Mouse (Mus musculus) spleen, postnatal 4 days (tissue): ENCODE measurements around the gene Rasa4.
"Not testable (repeated sequence)": the region's sequence is repeated elsewhere in the genome, so short reads cannot be mapped to it uniquely, and the experiment has no call there.

Experiments
- DNase-seq, 2 experiments: peaks; one replicate each; pipeline ENCODE4 v3.0.0; 2022; ENCODE audit warnings: low spot score in 2 of 2

Rasa4 gene

DNA sequence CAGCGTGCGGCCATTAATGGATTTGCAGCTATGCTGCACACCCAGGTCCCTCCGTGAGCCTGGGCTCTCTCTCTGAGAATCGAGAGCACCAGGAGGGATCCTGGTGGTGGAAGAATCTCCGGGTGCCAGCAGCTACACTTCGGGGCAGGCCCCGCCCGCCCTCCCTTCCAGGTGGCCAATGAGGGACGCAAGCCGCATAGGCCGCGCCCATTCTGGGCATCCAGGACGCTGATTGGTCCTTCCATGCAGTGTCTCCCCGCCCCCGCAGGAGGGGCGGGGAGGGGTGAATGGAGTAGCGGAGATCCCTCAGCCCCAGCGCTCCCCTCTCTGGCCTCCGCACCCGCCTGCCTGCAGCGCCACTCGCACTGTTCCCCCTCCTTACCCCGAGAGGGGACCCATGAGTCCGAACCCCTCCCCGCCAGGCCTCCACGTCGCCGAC is at the start of gene Rasa4:
Rasa4 (plus strand) TSS at position 248 of the 439 bp plus-strand sequence.
- DNase-seq = peak; percentile 89 to 91

DNA sequence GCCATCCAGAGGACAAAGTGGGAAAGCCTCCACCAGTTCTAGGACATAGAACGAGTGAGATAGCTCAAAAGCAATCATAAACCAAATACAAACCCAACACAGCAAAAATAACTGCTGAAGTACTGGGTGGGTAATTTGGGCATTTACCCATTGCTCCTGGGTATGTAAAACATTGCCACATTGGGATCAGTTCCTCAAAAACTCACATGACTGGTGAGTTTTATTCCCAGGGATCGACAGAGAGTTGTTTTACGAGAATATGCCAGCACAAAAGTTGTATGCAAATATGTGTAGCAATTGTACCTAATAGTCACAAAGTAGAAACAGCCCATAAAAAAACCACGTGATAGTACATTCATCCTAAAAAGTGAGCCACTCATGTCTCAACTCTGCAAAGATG is 48.8 kb upstream of the Rasa4 start:
- no peak for DNase-seq

DNA sequence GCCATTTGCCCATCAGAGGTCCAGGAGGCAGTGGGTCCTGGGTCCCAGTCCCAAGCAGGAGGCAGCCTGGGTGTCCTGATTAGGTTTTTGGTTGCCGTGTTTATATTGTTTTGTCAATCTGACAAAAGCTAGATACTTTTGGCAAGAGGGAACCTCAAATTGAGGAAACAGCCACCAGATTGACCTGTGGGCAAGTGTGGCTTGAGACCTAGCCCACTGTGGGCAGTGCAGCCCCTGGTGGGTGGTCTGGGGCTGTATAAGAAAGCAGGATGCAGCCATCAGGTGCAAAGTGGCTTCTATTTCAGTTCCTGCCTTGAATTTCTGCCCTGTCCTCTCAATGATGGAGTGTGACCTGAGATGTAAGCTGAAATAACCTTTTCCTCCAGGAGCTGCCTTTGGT is 48.4 kb upstream of the Rasa4 start:
- no peak for DNase-seq

DNA sequence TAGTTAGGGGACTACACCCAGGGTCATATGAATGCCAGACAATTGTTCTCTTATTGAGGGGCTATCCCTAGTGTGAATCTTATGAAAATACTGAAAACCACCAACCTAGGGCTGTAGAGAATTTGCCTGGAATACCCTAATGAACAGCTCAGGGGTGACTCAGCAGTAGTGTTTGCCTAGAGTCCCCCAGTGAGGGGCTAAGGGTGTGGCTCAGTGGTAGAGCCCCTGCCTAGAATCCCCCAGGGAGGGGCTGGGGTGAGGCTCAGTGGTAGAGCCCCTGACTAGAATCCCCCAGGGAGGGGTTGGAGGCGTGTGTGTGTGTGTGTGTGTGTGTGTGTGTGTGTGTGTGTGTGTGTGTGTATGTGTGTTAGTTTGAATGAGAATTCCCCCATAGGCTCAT is 47.0 kb upstream of the Rasa4 start:
- DNase-seq = no peak

DNA sequence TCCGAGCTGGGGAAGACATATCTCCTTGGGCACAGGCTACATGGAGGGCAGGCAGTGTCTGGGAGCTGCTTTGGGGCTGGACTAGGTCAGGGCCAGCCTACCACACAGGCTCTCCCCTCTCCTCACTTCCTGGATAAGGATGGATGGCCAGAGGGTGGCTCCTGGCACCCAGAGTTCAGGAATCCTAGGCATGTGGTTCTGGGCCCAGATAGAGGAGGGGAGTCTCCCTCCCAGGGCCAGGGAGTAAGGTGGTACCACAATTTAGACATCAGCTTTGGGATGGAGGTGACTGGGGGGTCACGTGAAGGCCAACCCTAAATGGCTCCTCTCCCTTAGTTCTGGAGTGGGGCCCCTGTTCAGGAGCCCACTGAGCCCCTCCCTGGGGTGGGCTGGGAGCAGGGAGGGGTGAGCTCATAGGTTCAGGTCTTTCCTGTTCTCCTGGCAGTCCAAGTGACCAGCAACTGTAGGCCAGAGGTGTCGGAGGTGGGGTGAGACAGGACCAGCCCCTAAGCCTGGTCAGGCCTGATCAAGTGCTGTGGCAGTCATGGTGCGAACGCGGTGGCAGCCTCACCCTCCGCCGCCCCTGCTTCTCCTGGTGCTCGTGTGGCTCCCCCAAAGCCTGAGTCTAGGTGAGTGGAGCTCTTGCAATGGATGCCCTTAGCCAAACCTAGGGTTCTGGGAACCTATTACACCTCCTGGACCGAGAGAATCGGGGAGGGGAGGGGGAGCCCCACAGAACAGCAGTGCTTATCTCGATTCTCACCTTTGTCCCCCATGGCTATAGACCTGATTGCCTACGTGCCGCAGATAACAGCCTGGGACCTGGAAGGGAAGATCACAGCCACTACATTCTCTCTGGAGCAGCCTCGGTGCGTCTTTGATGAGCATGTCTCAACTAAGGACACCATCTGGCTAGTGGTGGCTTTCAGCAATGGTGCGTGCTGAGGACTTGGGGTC is 45.2 kb upstream of the Rasa4 start, which contains the start of gene Upk3b:
Upk3b (plus strand) TSS at position 239 of the 957 bp plus-strand sequence.
- no peak for DNase-seq

DNA sequence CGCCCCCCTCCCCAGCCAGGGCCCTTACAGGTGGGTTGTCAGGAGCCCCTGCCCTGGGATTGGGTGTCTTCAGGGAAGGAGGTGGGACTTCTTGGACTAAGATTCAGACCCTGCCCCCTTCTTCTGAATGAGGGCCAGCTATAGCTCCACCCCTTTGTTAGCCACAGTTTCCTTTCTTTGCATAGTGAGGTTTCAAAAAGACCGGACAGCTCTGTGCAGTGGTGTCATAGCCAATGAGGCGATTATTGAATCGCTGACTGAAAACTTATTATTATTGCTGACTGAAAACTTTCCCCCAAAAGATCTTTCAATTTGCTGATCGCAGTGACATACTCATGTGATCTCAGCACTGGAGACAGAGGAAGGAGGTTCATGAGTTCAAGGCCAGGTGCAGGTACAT is 43.5 kb upstream of the Rasa4 start:
- DNase-seq = no peak

DNA sequence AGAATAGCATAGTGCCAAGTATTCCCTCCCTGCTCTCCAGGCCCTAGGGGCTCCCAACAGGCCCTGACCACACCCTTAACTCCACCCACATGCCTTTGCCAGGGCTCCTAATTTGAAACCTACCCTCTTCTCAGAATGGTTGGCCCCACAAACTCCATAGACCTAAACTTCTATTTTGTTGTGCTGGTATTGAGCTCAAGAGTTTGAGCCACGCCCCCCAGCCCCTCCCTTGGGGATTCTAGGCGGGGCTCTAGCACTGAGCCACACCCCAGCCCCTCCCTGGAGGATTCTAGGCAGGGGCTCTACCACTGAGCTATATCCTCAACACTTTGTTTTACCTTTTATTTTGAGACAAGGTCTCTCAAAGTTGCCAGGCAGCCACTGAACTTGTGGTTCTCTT is 42.5 kb upstream of the Rasa4 start:
- DNase-seq = peak in 1 of 2 experiments; percentile 25

DNA sequence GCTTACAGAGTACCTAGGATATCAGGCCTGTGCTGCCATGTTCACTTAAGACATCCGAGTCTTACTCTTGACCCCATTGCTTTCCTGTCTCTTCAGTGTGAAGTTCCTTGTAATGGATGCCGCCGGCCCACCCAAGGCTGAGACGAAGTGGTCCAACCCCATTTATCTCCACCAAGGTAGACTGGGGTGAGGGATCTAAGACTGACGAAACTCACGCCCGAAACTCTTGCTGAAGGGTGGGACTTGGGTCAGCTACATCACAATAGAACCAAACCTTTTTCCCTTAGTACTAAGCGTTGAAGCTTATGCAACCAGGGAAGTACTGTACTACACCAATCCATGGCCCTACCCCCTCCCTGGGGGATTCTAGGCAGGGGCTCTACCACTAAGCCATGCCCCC is 42.0 kb upstream of the Rasa4 start:
- no peak for DNase-seq

DNA sequence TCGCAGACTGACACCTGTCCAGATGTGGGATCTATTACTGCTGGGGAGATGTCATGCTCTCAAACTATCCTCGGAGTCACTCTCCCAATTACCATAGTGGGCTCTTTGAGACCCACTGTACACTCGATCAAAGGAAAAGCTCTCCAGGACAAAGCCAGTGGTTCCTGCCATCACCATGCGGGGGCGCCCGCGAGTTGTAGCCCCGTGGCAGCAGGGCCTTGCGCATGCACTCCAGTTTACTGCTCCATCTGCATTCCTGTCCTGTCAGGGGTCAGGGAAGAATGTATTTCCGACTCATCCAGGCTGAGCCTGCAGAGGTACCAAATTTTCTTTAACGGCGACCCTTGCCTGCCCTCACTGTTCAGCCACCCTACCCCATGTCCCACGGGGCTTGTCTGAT is 38.9 kb upstream of the Rasa4 start:
- DNase-seq = peak in 1 of 2 experiments; percentile 27

DNA sequence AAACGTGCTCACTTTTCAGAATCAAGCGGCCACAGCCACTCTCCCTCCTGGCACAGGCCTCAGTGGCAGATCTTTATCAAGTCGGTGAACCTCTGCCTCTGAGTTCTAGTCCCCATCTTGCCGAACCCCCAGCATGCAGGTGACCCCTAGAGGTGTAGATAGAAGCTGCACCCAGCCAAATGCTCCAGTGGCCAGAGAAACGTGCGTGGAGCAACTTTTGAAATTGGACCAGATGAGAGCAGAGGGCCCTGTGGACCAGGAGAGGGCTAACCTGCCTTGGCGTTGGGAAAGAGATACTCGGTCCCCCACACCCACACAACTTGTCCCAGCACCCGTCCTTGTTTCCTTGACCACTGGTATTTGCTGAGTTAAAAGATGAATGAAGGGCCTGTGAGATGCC is 38.3 kb upstream of the Rasa4 start:
- DNase-seq = no peak

DNA sequence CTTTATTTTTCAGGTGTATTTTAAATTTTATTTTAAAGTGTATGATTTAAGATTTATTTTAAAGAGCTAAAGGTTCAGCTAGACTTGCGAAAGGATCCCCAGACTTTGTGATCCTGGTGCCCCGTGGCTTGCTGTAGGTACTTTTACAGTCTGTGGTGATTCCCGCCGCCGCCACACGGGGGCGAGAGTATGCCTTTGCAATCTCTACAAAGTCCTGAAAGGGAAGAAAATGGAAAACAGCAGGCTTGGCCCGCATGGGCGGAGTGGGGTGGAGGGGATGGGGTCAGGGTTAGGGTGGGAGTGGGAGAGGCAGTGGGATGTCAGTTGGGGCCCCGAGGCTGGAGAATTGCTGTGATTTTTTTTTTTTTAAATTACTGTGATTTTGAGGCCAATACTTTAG is 37.7 kb upstream of the Rasa4 start:
- DNase-seq = peak; percentile 78 to 93

DNA sequence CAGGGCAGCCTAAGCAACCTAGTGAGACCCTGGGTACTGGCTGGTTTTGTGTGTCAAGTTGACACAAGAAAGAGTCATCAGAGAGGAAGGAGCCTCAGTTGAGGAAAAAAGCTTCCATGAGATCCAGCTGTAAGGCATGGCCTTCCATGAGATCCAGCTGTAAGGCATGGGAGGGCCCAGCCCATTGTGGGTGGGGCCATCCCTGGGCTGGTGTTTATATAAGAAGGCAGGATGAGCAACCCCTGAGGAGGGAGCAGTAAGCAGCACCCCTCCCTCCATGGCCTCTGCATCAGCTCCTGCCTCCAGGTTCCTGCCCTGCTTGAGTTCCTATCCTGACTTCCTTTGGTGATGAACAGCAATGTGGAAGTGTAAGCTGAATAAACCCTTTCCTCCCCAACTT is 35.2 kb upstream of the Rasa4 start:
- not testable (repeated sequence) for DNase-seq

DNA sequence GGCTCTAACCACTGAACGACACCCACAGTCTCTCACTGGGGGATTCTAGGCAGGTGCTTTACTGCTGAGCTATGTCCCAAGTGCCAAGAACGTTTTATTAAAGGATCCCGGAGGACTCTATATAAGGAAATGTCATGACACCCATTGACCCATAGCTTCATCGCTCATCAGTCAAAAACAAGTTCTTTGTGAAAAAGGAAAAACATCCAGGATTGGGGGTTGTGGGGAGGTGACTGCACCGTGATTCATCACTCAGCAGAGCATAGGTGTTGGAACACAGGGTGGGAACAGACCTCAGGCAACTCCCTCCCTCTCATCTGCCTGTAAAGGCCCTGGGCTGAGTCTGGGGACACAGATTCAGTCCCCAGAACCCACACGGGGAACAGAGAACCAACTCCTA is 33.8 kb upstream of the Rasa4 start:
- DNase-seq = no peak

DNA sequence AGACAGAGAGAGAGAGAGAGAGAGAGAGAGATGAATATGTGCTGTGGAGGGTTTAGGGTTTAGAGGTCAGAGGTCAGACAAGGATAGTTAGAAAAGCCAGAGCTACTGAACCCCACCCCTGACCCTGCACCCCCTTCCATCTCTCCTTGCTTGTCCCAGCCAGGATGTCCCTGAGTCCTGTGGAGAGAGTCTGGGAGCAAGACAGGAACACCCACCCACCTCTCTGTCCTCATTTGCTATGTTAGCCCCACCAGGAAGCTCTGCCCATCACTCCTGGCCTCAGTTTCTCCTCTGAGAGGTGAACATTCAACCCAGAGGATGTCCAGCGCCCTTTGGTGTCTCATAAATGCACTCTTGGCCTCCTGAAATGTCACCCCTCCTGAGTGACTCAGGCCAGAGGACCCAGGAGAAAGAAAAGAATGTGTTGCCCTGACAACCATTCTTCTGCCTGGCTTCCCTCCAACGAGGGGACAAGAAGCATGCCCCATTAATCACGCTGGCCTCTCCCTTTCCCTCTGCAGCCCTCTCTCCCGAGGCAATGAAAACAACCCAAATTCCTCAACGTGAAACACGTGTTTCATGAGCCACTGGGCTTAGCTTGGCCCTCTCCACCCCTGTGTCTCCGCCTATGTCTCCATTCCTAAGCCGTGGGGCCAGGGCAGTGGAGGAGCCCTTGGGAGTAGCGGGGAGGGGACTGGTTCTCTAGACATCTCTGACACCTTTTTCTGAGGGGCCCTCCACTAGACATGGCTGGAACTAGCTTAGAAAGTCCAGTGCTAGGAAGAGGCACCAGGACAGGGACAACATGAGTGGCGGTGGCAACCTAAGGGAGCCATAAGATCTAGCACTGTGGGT is 32.3 kb upstream of the Rasa4 start:
- DNase-seq = no peak

DNA sequence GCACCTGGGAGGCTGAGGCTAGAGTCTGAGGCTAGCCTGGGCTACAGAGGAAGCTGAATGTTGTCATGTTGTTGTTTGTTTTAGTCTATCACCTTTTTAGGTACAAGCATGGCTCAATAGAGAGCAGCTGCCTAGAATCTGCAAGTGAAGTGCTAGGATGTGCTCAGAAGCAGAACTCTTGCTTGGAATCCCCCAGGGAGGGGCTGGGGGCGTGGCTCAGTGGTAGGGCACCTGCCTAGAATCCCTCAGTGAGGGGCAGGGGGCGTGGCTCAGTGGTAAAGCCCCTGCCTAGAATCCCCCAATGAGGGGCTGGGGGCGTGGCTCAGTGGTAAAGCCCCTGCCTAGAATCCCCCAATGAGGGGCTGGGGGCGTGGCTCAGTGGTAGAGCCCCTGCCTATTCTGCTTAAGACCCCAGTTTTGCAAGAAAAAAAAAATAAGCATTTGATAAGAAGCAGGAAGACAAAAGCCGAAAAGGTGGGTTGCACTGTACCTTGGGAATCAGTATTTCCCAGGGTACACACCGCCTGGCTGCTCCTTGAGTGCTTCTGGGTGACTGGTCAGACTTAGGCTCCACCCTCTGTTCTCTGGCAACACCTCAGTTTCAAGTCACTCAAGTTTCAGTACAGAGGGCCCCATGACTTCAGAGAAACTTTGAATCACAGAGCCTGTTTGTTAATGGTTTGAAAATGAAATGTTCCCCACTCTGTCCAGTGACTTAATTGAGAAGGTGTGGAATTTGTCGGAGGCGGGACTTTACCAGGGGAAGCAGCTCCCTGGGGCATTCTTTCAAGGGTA is 30.7 kb upstream of the Rasa4 start:
- no peak for DNase-seq

DNA sequence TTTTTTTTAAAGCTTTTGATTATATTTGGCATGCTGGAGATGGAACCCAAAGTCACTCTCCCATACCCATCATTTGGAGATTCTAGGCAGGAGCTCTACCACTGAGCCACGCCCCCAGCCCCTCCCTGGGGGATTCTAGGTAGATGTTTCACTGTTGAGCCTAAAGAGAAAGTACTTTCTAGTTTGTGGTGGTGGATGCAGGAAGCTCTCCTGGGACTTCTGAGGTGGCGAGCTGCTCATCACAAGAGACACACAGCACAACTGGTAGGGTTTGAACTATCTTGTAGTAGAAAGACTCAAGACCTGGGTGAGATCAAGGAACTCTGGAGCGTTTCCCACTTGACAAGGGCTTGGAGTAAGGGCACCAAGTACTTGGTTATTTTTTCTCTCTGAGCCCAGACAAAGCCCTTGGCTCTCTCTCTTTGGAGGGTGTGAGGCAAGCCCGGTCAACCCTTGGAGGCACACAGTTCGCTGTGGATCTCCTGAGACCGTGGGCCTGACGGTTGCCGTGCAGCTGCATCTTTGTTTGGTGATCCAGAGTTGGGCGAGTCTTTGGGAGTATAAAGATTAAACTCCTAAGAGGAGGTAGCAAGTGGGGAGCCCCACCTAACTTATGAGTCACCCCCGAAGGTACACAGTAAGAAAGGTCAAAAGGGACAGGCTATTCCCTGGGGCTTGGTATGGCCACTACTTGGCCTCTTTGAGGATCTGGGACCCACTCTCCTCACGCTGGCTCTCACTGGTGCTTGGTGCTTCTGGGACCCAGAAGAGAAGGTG is 29.2 kb upstream of the Rasa4 start, which contains the start of gene Upk3bl:
Upk3bl (plus strand) TSS at position 192 of the 777 bp plus-strand sequence.
- no peak for DNase-seq

DNA sequence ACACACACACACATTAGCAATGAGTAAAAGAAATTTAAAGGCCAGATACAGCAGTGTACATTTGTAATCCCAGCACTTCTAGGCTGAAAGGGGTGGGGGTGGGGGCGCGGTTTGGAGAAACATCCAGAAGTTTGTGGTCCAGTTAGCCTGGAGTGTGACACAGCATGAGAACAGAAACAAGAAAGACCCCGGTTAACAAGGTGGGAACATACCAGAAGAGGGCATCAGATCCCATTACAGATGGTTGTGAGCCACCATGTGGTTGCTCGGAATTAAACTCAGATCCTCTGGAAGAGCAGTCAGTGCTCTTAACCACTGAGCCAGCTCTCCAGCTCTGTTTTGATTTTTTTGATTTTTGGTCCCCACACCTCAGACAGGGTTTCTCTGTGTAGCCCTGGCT is 27.7 kb upstream of the Rasa4 start:
- no peak for DNase-seq

DNA sequence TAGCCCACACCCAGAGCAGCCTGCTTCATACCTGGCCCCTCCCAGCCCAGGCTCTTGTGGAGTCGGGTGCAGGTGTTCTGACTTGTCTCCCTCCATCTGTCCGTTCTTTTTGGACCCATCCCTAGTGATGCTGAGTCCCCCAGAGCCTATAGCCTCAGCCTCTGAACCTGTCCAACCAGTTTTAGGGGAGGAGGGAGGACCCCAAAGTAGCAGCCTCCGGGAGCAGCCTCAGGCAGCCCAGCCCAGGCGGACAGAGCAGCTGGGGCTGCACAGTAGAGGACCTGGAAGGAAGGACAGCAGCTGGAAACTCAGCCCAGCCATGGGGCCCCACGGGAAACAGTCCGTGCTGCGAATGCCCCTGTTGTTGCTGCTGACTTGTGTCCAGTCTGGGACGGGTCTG is 26.6 kb upstream of the Rasa4 start:
- no peak for DNase-seq

DNA sequence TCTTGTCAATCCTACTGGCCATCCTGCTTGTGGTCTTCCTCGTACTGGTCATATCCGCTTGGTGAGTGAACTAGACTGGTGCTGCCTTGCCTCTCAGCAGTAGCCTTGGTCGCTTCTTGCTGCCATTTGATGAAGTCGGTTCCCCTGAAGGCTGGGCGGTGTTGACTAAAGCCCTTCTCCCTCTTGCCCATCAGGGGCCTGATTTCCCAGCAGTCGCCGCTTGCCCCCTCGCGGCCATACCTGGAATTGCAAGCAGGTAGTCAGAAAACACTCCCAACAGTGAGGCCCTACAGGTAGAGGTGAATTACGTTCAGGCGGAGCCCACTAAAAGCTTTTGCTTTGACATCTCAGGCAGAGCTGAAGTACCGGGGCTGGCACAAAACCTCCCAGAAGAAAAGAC is 22.1 kb upstream of the Rasa4 start:
- peak; percentile 74 to 92 for DNase-seq

DNA sequence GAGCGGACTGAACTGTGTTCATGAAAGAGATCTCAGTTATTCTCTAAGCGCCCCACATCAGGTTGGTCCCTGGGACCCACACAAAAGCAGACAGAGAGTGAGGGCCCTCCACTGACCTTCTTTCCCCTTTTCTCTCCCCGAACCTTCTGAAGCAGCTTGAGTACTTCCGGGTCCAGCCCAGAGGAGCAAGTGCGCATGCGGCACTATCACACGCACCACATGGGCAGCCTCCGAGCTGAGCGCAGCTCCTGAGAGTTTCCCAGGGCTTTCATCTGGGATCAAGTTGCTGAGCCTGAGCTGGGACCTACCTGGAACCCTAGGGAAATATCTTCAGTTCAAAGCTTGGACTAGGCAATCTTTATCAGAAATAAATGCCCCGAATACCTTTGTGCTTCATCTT is 19.8 kb upstream of the Rasa4 start:
- DNase-seq = no peak
